Mouse (Mus musculus) G1E (cell line): ENCODE results near the gene Acvr2b. TPM values are rescaled to one million over a fixed set of nuclear protein-coding genes. Genes with fewer than 3 reads are reported as not detected.
A peak's percentile ranks its signal among the peaks of the same experiment; 100 is the strongest.

ENCODE experiments used
- ATAC-seq: 2 replicates; pipeline ENCODE4 v1.8.0; 2016; ENCODE audit warnings: mild to moderate bottlenecking; ENCODE audit not compliant: insufficient number of reproducible peaks, poor library complexity, low FRiP score, severe bottlenecking; ENCODE audit errors: extremely low read depth
- DNase-seq: peaks from one replicate; pipeline ENCODE4 v3.0.0; 2012; ENCODE audit warnings: low spot score
- H3K27me3 ChIP-seq: 2 replicates; pipeline ENCODE4 v1.6.1; 2012; ENCODE audit warnings: mild to moderate bottlenecking, low read length, inconsistent platforms; ENCODE audit not compliant: insufficient read depth
- H3K36me3 ChIP-seq: replicated peaks from 2 replicates; pipeline ENCODE3; 2012; ENCODE audit warnings: mild to moderate bottlenecking, inconsistent platforms
- H3K4me1 ChIP-seq: 2 replicates; pipeline ENCODE4 v1.6.1; 2012; ENCODE audit warnings: low read depth, low read length, inconsistent platforms, mixed read lengths; ENCODE audit not compliant: insufficient read depth
- H3K4me3 ChIP-seq: 2 replicates; pipeline ENCODE4 v1.5.1; 2012; ENCODE audit warnings: low read depth, mild to moderate bottlenecking, inconsistent platforms, low read length, moderate library complexity, mixed read lengths
- H3K9me3 ChIP-seq: replicated peaks from 2 replicates; pipeline ENCODE4 v1.6.1; 2012; ENCODE audit warnings: inconsistent platforms
- CTCF ChIP-seq: IDR thresholded peaks from 2 replicates; pipeline ENCODE4 v1.5.1; 2012; ENCODE audit warnings: low read depth, low read length, inconsistent platforms, mixed read lengths
- GATA1 ChIP-seq: IDR thresholded peaks from 2 replicates; pipeline ENCODE4 v1.6.1; 2012; ENCODE audit warnings: borderline replicate concordance, low read length, inconsistent platforms, mixed read lengths
- GATA2 ChIP-seq: IDR thresholded peaks from 2 replicates; pipeline ENCODE4 v1.6.1; 2012; ENCODE audit warnings: low read depth, low read length, inconsistent platforms, borderline replicate concordance
- POLR2AphosphoS5 ChIP-seq: IDR thresholded peaks from 2 replicates; pipeline ENCODE4 v1.6.1; 2012; ENCODE audit warnings: low read depth, low read length, inconsistent platforms; ENCODE audit not compliant: insufficient replicate concordance
- TAL1 ChIP-seq: conservative IDR thresholded peaks from 2 replicates; pipeline ENCODE4 v1.6.1; 2012; ENCODE audit warnings: low read depth, low read length, inconsistent platforms, mixed read lengths
- polyA plus RNA-seq: library from polyadenylated mRNA; stranded (reverse); fragments of >175 nt; gene quantifications from 2 replicates; pipeline ENCODE4 v1.2.3, GENCODE M21; 2012
- total RNA-seq, 2 experiments: library from RNA; stranded (forward) in 1 of 2; stranded (reverse) in 1 of 2; fragments of 200-1000 nt in 1 of 2; fragments of >200 nt in 1 of 2; fragmentation: Nextera tagmentation in 1 of 2; gene quantifications; 2 replicates each; pipeline ENCODE4 v1.2.3; 2014 to 2017

Acvr2b gene
- total and polyA plus RNA-seq, 3 experiments, result 3.2 to 5.0 (median 3.3) TPM

DNA sequence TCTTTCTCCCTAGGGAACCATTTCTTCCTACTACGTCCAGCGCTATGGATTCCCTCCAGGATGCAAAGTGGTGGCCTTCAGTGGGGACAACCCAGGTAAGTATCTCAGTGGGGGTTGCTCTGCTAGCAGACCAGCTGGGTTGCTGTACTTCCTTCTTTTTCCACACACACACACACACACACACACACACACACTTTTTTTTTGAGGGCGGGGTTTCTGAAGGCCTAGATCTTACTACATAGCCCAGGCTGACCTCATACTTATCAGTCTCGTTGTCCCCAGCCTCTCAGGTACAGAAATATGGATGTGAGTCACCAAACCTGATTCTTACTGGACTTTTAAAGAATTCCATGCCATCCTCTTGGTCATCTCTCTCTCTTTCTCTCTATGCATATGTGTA is 23.7 kb upstream of the Acvr2b start:
- DNase-seq, result no peak
- ATAC-seq, result no peak
- Histone ChIP-seq H3K9me3 (no peaks in the 10 kb centered on the region), H3K4me3 (no peak overlapping the region), H3K4me1 (0 out of 2 replicates have a peak, but pooled peaks cover 3% of the 10 kb centered on the region), H3K27me3 (no peaks in the 10 kb centered on the region), H3K36me3 (peaks cover 89% of the 10 kb centered on the region)
- no peak for TF ChIP-seq GATA2
- TF ChIP-seq TAL1, result no peak
- TF ChIP-seq POLR2AphosphoS5, result no peak
- TF ChIP-seq CTCF, result no peak
- TF ChIP-seq GATA1, result no peak

DNA sequence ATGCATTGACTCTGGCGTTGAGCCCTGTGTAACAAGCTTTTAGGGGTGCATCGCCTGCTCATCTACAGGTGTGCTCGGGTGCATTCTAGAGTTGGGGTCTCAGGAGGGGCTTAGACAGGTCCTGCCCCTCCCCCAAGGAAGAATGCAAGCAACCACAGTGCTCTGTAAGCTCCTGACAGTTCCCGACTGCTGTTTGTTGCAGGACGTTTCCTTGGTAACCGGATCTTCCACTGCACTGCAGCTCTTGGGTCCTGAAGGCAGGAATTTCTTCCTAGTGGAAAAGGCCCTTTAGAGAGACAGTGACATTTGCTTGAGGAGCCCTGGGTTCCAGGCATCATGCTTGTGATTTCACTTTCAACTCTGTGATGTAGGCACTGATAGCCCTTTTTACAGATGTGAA is 19.3 kb upstream of the Acvr2b start:
- Histone ChIP-seq H3K27me3 (no peaks in the 10 kb centered on the region), H3K36me3 (peaks cover 78% of the 10 kb centered on the region), H3K4me1 (0 out of 2 replicates have a peak, but pooled peaks cover 3% of the 10 kb centered on the region), H3K4me3 (no peak overlapping the region), H3K9me3 (no peaks in the 10 kb centered on the region)
- TF ChIP-seq GATA1 (no peak), CTCF (no peak), TAL1 (no peak), GATA2 (no peak), POLR2AphosphoS5 (no peak)
- ATAC-seq, result no peak
- DNase-seq, result no peak

DNA sequence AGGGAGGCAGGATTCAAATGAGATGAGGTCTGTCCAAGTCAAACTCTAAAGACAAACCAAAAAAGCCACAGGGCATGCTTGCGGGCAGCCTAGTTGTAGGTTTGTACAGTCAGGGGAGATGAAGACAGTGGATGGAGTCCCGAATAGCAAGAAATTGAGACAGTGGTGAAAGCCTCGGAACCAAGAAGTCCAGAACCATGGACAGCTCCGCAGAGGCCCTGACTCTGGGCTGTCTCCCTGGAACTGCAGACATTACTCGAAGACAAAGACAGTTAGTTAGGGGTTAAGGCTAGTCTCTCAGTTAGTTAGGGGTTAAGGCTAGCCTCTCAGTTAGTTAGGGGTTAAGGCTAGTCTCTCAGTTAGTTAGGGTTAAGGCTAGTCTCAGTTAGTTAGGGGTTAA is 13.0 kb upstream of the Acvr2b start:
- Histone ChIP-seq H3K4me1 (no peaks in the 10 kb centered on the region), H3K36me3 (peaks cover 53% of the 10 kb centered on the region), H3K4me3 (no peak overlapping the region), H3K9me3 (no peaks in the 10 kb centered on the region), H3K27me3 (no peaks in the 10 kb centered on the region)
- TF ChIP-seq TAL1, result no peak
- no peak for TF ChIP-seq GATA2
- TF ChIP-seq GATA1, result no peak
- TF ChIP-seq POLR2AphosphoS5, result no peak
- no peak for TF ChIP-seq CTCF
- DNase-seq, result peak; percentile 20
- 0 out of 2 replicates have a peak, but pooled peaks have one; percentile 22 for ATAC-seq

DNA sequence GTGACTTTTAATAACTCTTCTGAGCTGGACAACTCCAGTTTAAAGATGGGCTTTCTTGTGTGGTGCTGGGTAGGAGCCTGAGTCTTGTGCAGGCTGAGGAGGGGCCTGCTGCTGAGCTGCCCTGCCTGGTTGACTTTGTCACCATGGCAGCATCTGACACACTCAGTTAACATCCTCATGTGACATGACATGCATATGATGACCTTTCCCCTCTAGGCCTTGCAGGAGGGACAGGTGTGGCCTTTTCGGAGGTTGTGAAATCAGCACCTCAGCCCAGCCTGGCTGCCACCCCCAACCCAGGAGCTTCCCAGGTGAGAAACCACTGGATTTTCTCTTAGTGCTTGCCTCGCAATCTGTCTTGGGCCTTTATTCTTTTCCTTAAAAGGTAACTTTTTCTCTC is 11.7 kb upstream of the Acvr2b start:
- no peaks in the 10 kb centered on the region for H3K9me3 ChIP-seq
- H3K4me1 ChIP-seq, result no peaks in the 10 kb centered on the region
- peaks cover 45% of the 10 kb centered on the region for H3K36me3 ChIP-seq
- ATAC-seq, result no peak
- H3K27me3 ChIP-seq, result no peaks in the 10 kb centered on the region
- H3K4me3 ChIP-seq, result no peak overlapping the region
- no peak for DNase-seq
- TF ChIP-seq GATA1, result no peak
- no peak for TF ChIP-seq CTCF
- no peak for TF ChIP-seq GATA2
- TF ChIP-seq POLR2AphosphoS5, result no peak
- TF ChIP-seq TAL1, result no peak

DNA sequence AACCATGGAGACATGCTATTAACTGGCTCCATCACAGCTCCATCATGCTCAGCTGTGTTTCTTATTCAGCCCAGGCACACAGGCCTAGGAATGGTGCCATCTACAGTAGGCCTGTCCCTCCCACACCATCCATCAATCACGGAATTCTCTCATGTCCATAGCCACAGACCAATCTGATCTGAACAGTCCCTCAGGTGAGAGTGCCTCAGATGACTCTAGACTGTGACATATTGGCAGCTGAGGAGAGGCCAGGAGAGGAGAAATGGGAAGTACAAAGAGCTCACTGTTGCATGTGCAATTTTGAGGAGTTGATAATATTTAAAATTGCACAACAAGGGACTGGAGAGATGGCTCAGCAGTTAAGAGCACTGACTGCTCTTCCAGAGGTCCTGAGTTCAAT is 7.1 kb upstream of the Acvr2b start:
- no peaks in the 10 kb centered on the region for H3K9me3 ChIP-seq
- 0 out of 2 replicates have a peak, but pooled peaks cover 2% of the 10 kb centered on the region for H3K4me1 ChIP-seq
- no peak overlapping the region for H3K4me3 ChIP-seq
- H3K36me3 ChIP-seq, result peaks cover 24% of the 10 kb centered on the region
- no peak for ATAC-seq
- no peak for TF ChIP-seq CTCF
- no peak for TF ChIP-seq GATA2
- TF ChIP-seq GATA1, result no peak
- TF ChIP-seq POLR2AphosphoS5, result no peak
- TF ChIP-seq TAL1, result no peak
- H3K27me3 ChIP-seq, result no peaks in the 10 kb centered on the region
- no peak for DNase-seq

DNA sequence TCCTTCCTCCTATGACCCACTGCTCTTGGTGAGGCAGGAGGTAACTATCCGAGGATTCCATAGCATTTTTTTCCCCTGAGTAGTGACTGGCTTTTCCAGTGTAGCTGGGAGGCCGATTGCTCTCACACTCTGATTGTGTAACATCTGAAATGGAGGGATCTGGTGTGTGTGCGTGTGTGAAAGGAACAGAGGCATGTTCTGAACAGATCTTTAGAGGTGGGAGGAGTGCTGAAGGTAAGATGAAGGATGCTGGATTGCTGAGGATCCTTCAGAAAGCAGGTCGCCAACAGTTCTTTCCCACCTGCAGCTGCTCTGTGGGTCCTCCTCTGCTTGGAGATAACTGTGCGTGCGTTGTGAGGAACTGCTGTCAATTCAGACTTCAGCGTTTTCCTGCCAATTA is 567 bp upstream of the Acvr2b start:
- 0 out of 2 replicates have a peak, but pooled peaks have one; percentile 25 for ATAC-seq
- Histone ChIP-seq H3K4me1 (peaks cover 34% of the 10 kb centered on the region), H3K9me3 (peaks cover 2% of the 10 kb centered on the region; the same call in 1 of the 2 replicates), H3K27me3 (peaks cover 19% of the 10 kb centered on the region), H3K4me3 (peak overlapping the region; percentile 77), H3K36me3 (no peaks in the 10 kb centered on the region)
- TF ChIP-seq GATA2 (no peak), POLR2AphosphoS5 (no peak), GATA1 (no peak), TAL1 (no peak), CTCF (no peak)
- DNase-seq, result peak; percentile 9
